Mouse (Mus musculus): ENCODE results near the gene Tut7. TPM values are rescaled to one million over a fixed set of nuclear protein-coding genes. Genes with fewer than 3 reads are reported as not detected.
"Not testable (repeated sequence)": the region's sequence is repeated elsewhere in the genome, so short reads cannot be mapped to it uniquely, and the experiment has no call there.

Gene Tut7
- polyA plus RNA-seq, 1 experiment, result 36.5 TPM

GRCm38 (mm10) chr13:59735190-59735589 lies 87.8 kb downstream of the Tut7 start:
- Histone ChIP-seq H3K27me3 (ENCODE audit: control insufficient read depth, insufficient read depth, low read length) (no peaks in the 10 kb centered on the region), H3K4me1 (ENCODE audit: control insufficient read depth, insufficient read depth, low read length) (no peaks in the 10 kb centered on the region; the same call in 1 of the 2 replicates), H3K27ac (ENCODE audit: insufficient read depth, low read length) (no peak overlapping the region), H3K4me3 (replicated peaks; ENCODE audit: insufficient read depth, low read depth, low read length) (no peak overlapping the region)
- DNase-seq, result no peak
- 37% methylated on average over 3 of the region's 3 CpGs for WGBS
- TF ChIP-seq CTCF (IDR thresholded peaks at IDR 0.05; ENCODE audit: borderline replicate concordance, insufficient read depth, low read depth, low read length) (no peak), POLR2A (IDR thresholded peaks at IDR 0.05; ENCODE audit: borderline replicate concordance, insufficient read depth, low read length) (no peak)

DNA sequence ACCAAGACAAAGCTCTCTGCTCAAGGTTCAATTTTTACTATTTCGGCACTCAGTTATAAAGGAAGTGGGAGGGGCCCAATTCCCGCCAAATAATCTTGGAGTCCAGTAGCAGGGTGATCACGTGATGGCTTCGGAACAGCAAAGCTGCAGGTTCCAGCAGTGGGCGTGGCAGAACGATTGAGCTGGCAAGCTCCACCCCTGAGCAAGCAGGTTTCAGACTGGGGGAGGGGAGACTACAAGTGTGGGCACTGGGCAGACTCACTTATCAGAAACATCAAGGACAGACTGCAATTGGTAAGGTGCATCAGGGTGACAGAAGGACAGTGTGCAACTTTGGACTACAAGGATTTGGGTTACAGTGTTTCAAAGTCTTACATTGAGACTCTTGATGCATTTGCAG lies 88.6 kb downstream of the Tut7 start:
- not testable (repeated sequence) for DNase-seq; H3K4me1 ChIP-seq (ENCODE audit: control insufficient read depth, insufficient read depth, low read length); H3K27ac ChIP-seq (ENCODE audit: insufficient read depth, low read length); H3K4me3 ChIP-seq (replicated peaks; ENCODE audit: insufficient read depth, low read depth, low read length); H3K27me3 ChIP-seq (ENCODE audit: control insufficient read depth, insufficient read depth, low read length)
- WGBS, result 45% methylated on average over 6 of the region's 6 CpGs

- no peak for TF ChIP-seq CTCF (IDR thresholded peaks at IDR 0.05; ENCODE audit: borderline replicate concordance, insufficient read depth, low read depth, low read length)
- no peak for TF ChIP-seq POLR2A (IDR thresholded peaks at IDR 0.05; ENCODE audit: borderline replicate concordance, insufficient read depth, low read length)
- WGBS, result 89% methylated on average over 4 of the region's 4 CpGs
- no peak overlapping the region for H3K4me3 ChIP-seq (replicated peaks; ENCODE audit: insufficient read depth, low read depth, low read length)
- no peaks in the 10 kb centered on the region; the same call in 1 of the 2 replicates for H3K4me1 ChIP-seq (ENCODE audit: control insufficient read depth, insufficient read depth, low read length)
- DNase-seq, result no peak
- no peak overlapping the region for H3K27ac ChIP-seq (ENCODE audit: insufficient read depth, low read length)
- H3K27me3 ChIP-seq (ENCODE audit: control insufficient read depth, insufficient read depth, low read length), result no peaks in the 10 kb centered on the region
These were observed 89.0 kb downstream of the Tut7 start for GRCm38 (mm10) chr13:59733936-59734335.

GRCm38 (mm10) chr13:59731652-59732051 lies 91.3 kb downstream of the Tut7 start, which contains the start of gene Spata31d1d:
Spata31d1d (minus strand) TSS chr13:59731752.
- 49% methylated on average over 7 of the region's 7 CpGs for WGBS
- Histone ChIP-seq H3K4me1 (ENCODE audit: control insufficient read depth, insufficient read depth, low read length) (no peaks in the 10 kb centered on the region; the same call in 1 of the 2 replicates), H3K4me3 (replicated peaks; ENCODE audit: insufficient read depth, low read depth, low read length) (no peak within 1 kb of the TSS), H3K27me3 (ENCODE audit: control insufficient read depth, insufficient read depth, low read length) (no peaks in the 10 kb centered on the region), H3K27ac (ENCODE audit: insufficient read depth, low read length) (no peak within 1 kb of the TSS)
- TF ChIP-seq CTCF (IDR thresholded peaks at IDR 0.05; ENCODE audit: borderline replicate concordance, insufficient read depth, low read depth, low read length), result no peak
- no peak for TF ChIP-seq POLR2A (IDR thresholded peaks at IDR 0.05; ENCODE audit: borderline replicate concordance, insufficient read depth, low read length)
- DNase-seq, result no peak

GRCm38 (mm10) chr13:59728378-59729093 lies 94.4 kb downstream of the Tut7 start:
- Histone ChIP-seq H3K4me1 (ENCODE audit: control insufficient read depth, insufficient read depth, low read length) (no peaks in the 10 kb centered on the region; the same call in 1 of the 2 replicates), H3K4me3 (replicated peaks; ENCODE audit: insufficient read depth, low read depth, low read length) (no peak overlapping the region), H3K27me3 (ENCODE audit: control insufficient read depth, insufficient read depth, low read length) (no peaks in the 10 kb centered on the region), H3K27ac (ENCODE audit: insufficient read depth, low read length) (no peak overlapping the region)
- TF ChIP-seq CTCF (IDR thresholded peaks at IDR 0.05; ENCODE audit: borderline replicate concordance, insufficient read depth, low read depth, low read length) (peak; percentile 97), POLR2A (IDR thresholded peaks at IDR 0.05; ENCODE audit: borderline replicate concordance, insufficient read depth, low read length) (no peak)
- 12% methylated on average over 7 of the region's 7 CpGs for WGBS
- DNase-seq, result peak; percentile 77 to 83

DNA sequence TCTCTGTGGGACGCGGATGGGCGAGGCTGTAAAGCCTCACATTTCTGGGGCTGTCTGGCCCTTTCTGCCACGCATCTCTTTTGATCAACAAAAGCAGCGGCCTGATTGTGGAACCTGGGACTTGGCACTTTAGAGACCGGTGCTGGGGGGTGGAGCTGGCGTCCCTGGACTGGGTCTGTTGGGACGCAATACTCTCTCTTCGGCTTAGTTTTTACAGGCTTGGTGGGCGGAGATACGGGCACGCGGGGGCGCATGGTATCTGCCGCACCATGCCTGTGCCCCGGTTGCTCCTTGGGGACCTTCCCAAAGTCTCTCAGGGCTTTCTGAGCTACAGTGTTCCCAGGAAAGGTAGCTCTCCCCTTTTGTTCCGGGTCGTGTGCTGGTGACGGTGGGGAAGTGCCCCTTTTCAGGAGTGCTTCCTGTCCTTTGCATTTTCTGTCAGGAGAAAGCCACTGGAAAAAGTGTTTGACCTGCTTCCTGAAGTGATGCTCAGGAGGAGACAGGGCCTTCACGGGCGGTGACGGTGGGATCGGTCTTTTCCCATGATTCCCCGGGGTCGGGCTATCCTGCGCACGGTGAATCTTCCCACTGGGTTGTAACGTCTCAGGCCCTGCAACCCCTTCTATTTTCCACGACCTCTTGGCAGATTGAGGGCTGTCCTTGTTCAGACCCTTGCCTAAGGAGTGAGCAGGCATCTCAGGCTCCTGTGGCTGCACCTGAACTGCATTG lies 96.6 kb downstream of the Tut7 start:
- 38% methylated on average over 29 of the region's 29 CpGs for WGBS
- H3K4me1 ChIP-seq (ENCODE audit: control insufficient read depth, insufficient read depth, low read length), result no peaks in the 10 kb centered on the region
- peak overlapping the region; percentile 21 for H3K4me3 ChIP-seq (replicated peaks; ENCODE audit: insufficient read depth, low read depth, low read length)
- TF ChIP-seq CTCF (IDR thresholded peaks at IDR 0.05; ENCODE audit: borderline replicate concordance, insufficient read depth, low read depth, low read length) (no peak), POLR2A (IDR thresholded peaks at IDR 0.05; ENCODE audit: borderline replicate concordance, insufficient read depth, low read length) (no peak)
- no peak overlapping the region for H3K27ac ChIP-seq (ENCODE audit: insufficient read depth, low read length)
- no peaks in the 10 kb centered on the region for H3K27me3 ChIP-seq (ENCODE audit: control insufficient read depth, insufficient read depth, low read length)
- no peak for DNase-seq

GRCm38 (mm10) chr13:59722089-59722488 lies 100.9 kb downstream of the Tut7 start:
- DNase-seq; H3K27me3 ChIP-seq (ENCODE audit: control insufficient read depth, insufficient read depth, low read length); H3K4me3 ChIP-seq (replicated peaks; ENCODE audit: insufficient read depth, low read depth, low read length); H3K4me1 ChIP-seq (ENCODE audit: control insufficient read depth, insufficient read depth, low read length); H3K27ac ChIP-seq (ENCODE audit: insufficient read depth, low read length): not testable (repeated sequence)
- 84% methylated on average over 1 of the region's 1 CpGs for WGBS

Other genes with a start within 250 kb of the Tut7 start
- 103 and 114 TPM in 2 replicates for gene Agtpbp1, start 237.9 kb downstream of the Tut7 start, polyA plus RNA-seq (2012; rRNA removed)
- gene Naa35, start 237.9 kb downstream of the Tut7 start, polyA plus RNA-seq (2012; rRNA removed), result 76.9 and 91.6 TPM in 2 replicates
- gene Golm1, start 147.3 kb downstream of the Tut7 start, polyA plus RNA-seq (2012; rRNA removed), result 23.3 and 27.8 TPM in 2 replicates
- gene 4921517D22Rik, start 129.0 kb downstream of the Tut7 start, polyA plus RNA-seq (2012; rRNA removed), result not detected in 2 replicates
- gene Spata31d1a, start 112.8 kb downstream of the Tut7 start, polyA plus RNA-seq (2012; rRNA removed), result 0.03 and 0.25 TPM in 2 replicates
- not detected in 2 replicates for gene Spata31d1b, start 110.9 kb downstream of the Tut7 start, polyA plus RNA-seq (2012; rRNA removed)
- 0.03 TPM in 2 replicates for gene Spata31d1d, start 91.4 kb downstream of the Tut7 start, polyA plus RNA-seq (2012; rRNA removed)
- gene 1700014D04Rik, start 76.4 kb downstream of the Tut7 start, polyA plus RNA-seq (2012; rRNA removed), result 0.17 and 0.28 TPM in 2 replicates
- gene Isca1, start 53.3 kb downstream of the Tut7 start, polyA plus RNA-seq (2012; rRNA removed), result 296 and 301 TPM in 2 replicates
- not detected in 2 replicates for gene Gm49354, start 40.9 kb downstream of the Tut7 start, polyA plus RNA-seq (2012; rRNA removed)